Mouse (Mus musculus) lung, postnatal 0 days (tissue): ENCODE measurements around the gene Zer1.
A peak's percentile ranks its signal among the peaks of the same experiment; 100 is the strongest.

Experiments used
- CTCF ChIP-seq: IDR thresholded peaks from 2 replicates; pipeline ENCODE4 v1.5.1; 2016; ENCODE audit warnings: antibody characterized with exemption, mild to moderate bottlenecking
- EP300 ChIP-seq: IDR thresholded peaks from 2 replicates; pipeline ENCODE4 v1.6.1; 2016; ENCODE audit warnings: antibody characterized with exemption, mild to moderate bottlenecking, control low read depth

- TF ChIP-seq CTCF (peak; percentile 86), EP300 (no peak)
Observed at GRCm38 (mm10) chr2:30128789-30129188, 4.4 kb upstream of the Zer1 start.
